Mouse (Mus musculus) cerebellum, adult 2 months (tissue): Measurements from ENCODE around the gene Sel1l3.

Experiments
- CTCF ChIP-seq: fragments of 200-500 bp; IDR thresholded peaks from 2 replicates; pipeline ENCODE4 v1.5.1; 2011; ENCODE audit warnings: low read depth, mild to moderate bottlenecking, control low read depth, low read length, moderate library complexity, borderline replicate concordance; ENCODE audit not compliant: insufficient read depth
- POLR2A ChIP-seq: fragments of 200-500 bp; IDR thresholded peaks from 2 replicates; pipeline ENCODE4 v1.6.1; 2011; ENCODE audit warnings: low read length, control low read depth, borderline replicate concordance; ENCODE audit not compliant: insufficient read depth

DNA sequence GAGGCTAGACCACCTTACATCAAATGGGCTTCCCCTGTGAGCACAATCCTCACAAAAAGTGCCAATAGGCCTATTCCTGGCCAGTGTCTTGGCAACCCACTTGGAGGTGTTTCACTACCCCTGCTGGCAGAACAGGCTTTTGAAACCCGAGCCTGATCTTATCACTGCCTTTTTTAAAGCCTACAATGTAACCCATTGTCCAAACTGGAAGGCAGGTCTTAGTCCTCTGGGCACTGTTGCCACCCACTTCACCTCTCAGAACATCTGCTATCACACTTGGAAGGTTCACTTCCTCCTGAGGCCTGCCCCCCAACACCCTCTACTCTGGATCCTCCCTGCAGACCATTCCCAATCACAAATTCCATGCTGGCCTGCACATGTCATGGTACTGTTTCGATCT is 27.4 kb upstream of the Sel1l3 start:
- TF ChIP-seq CTCF (no peak), POLR2A (no peak)
